Mouse (Mus musculus): Measurements from ENCODE around the gene Surf1.

DNA sequence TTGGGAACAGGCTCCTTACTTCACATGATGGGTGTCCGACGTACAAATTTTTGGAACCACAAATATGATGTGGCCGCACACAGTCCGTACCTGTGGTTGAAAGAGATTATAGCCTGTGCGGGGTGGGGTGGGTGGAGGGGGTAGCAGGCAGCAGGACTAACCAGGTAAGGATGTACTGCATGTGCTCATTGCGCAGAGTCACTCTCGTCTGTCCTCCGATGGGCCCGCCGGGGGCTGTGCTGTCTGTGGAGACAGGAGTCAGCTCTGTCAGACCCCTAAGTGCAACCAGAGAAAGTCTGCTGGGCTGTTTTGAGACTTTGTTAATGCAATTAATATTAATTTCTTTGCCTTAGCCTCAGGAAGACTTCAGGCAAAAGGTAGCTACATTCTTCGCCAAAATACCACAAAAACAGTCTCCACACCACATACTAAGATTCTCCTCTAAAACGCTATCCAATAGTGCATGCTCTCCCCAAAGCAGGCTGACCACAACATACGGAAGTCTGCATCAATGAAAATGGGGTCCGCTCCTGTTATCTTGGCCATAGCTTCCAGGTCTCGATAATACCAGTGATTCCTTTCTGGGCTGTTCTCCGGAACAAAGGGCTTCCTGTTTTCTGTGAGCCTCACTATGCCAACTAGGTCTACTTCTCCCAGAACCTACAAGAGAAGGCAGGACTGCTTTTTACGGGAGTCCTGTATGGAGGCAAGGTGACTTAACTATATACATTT, 2.7 kb downstream of the Surf1 start:
- TF ChIP-seq ZC3H11A (IDR thresholded peaks at IDR 0.05; ENCODE audit: borderline replicate concordance, low read depth, low read length): no peak
- no peak for TF ChIP-seq ZNF384 (IDR thresholded peaks at IDR 0.05; ENCODE audit: low read depth, low read length)
- no peak for TF ChIP-seq MAFK (IDR thresholded peaks at IDR 0.05; ENCODE audit: insufficient read depth, low read depth, low read length)
- no peak for TF ChIP-seq HCFC1 (IDR thresholded peaks at IDR 0.05; ENCODE audit: borderline replicate concordance, insufficient read depth, low read length)

Data from ES-E14 (cell line).